Mouse (Mus musculus): ENCODE results near the gene Appl1. TPM values are rescaled to one million over a fixed set of nuclear protein-coding genes. Genes with fewer than 3 reads are reported as not detected.
"Not testable (repeated sequence)": the region's sequence is repeated elsewhere in the genome, so short reads cannot be mapped to it uniquely, and the experiment has no call there.

Appl1 gene
- polyA plus RNA-seq, 1 experiment = 24.5 TPM

DNA sequence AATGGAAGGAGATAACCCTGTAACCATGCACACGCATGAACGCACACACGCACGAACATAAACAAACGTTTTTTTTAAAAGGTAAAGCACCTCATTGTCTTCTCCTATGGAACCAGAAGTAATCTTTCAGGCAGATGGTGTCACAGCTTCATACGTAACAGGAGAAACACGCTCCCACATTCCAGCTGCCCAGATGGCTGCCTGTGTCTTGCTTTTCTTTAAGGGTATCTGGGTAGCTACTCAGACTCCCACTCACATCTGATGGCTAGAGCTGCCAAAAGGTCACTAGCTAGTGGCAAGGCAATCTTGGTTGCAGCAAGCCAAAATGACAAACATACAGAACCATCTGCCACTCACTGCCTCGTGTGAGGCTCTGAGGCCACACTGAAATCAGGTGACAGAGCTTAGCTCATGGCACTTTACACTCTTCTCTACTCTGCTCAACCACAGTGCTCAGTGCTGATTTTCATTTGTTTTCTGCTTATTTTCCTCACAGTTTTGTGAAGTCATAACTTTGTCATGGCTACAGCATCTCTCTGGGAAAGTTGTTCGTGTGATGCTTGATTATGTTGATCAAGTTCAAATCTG, 57.3 kb downstream of the Appl1 start:
- no peaks in the 10 kb centered on the region for H3K4me1 ChIP-seq (ENCODE audit: control insufficient read depth, insufficient read depth, low read length)
- no peak for TF ChIP-seq CTCF (IDR thresholded peaks at IDR 0.05; ENCODE audit: low read depth, low read length)
- no peak for TF ChIP-seq POLR2A (IDR thresholded peaks at IDR 0.05; ENCODE audit: borderline replicate concordance, low read depth, low read length)

DNA sequence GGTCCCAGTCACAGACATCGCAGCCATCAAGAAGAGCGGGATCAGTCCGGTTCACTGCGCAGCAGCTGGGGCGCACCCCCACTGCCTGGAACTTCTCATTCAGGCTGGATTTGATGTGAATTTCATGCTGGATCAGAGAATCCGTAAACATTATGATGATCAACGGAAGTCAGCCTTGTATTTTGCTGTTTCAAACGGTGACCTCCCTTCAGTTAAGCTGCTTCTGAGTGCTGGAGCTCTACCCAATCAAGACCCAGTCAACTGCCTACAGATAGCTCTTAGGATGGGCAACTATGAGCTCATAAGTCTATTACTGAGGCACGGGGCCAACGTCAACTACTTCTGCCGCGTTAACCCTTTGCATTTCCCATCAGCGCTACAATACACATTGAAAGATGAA, 59.2 kb downstream of the Appl1 start:
- Histone ChIP-seq H3K4me3 (ENCODE audit: insufficient read depth, low read length) (no peak overlapping the region), H3K27ac (ENCODE audit: insufficient read depth, low read depth, low read length) (no peak overlapping the region), H3K4me1 (ENCODE audit: control insufficient read depth, insufficient read depth, low read length) (no peaks in the 10 kb centered on the region)
- TF ChIP-seq CTCF (IDR thresholded peaks at IDR 0.05; ENCODE audit: low read depth, low read length) (no peak), POLR2A (IDR thresholded peaks at IDR 0.05; ENCODE audit: borderline replicate concordance, low read depth, low read length) (no peak)

More for the DNA sequence above, 57.3 kb downstream of the Appl1 start:
- H3K27ac ChIP-seq (ENCODE audit: insufficient read depth, low read depth, low read length) = no peak overlapping the region
- no peak overlapping the region for H3K4me3 ChIP-seq (ENCODE audit: insufficient read depth, low read length)

DNA sequence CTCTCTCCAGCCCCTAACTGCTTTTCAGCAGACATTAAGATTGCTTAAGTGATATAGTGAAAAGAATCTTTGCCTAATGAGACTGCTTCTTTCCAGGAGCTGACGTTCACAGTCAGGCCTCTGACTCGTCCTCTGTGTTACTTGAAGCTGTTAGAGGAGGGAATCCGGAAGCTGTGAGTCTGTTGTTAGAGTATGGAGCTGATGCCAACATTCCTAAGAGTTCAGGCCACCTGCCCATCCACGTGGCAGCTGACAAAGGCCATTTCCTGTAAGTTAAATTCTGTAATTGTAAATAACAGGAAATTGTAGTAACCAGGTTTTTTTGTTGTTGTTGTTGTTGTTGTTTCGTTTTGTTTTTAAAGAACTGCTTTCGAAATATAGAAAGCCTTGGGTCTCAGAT, 59.8 kb downstream of the Appl1 start:
- no peak overlapping the region for H3K4me3 ChIP-seq (ENCODE audit: insufficient read depth, low read length)
- H3K4me1 ChIP-seq (ENCODE audit: control insufficient read depth, insufficient read depth, low read length) = no peaks in the 10 kb centered on the region
- TF ChIP-seq POLR2A (IDR thresholded peaks at IDR 0.05; ENCODE audit: borderline replicate concordance, low read depth, low read length) (no peak), CTCF (IDR thresholded peaks at IDR 0.05; ENCODE audit: low read depth, low read length) (no peak)
- no peak overlapping the region for H3K27ac ChIP-seq (ENCODE audit: insufficient read depth, low read depth, low read length)

DNA sequence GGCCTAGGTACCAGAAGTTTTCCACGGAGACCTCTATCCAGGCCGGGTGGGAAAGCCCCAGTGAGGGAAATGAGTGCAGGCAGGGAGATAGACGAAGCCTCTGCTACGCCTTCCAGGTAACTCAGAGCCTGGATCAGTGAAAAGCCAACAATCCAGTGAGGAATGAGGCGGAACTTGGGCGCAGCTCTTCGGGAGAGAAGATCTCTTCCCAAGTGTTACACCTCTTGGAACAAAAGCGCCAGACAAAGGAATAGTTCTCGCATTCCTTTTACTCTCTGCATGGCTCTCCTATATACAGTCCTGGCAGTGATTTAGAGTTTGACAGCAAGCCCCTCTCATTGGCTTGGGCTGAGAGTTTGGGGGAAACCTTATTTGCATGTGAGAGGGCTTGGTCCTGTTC, 60.6 kb downstream of the Appl1 start:
- H3K4me1 ChIP-seq (ENCODE audit: control insufficient read depth, insufficient read depth, low read length); H3K27ac ChIP-seq (ENCODE audit: insufficient read depth, low read depth, low read length); H3K4me3 ChIP-seq (ENCODE audit: insufficient read depth, low read length): not testable (repeated sequence)

DNA sequence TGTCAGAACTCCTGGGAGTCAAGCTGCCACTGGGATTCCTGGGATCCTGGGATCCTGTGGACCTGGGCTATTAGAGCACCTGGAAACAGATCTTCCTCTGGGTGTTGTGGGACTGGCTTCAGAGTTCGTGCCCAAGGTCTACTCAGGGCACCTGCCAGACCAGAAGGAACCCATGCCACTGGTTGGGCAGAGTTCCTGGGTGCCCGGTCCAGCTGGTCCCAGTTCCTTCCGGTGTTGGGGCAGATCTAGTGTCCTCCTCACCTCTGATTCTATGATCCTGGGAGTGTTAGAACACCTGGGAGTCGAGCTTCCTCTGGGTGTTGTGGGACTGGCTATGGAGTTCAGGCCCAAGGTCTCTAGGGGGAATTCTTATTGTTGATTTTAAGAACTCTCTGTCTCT, 63.6 kb downstream of the Appl1 start:
- no peak overlapping the region for H3K27ac ChIP-seq (ENCODE audit: insufficient read depth, low read depth, low read length)
- no peak overlapping the region for H3K4me3 ChIP-seq (ENCODE audit: insufficient read depth, low read length)
- no peaks in the 10 kb centered on the region for H3K4me1 ChIP-seq (ENCODE audit: control insufficient read depth, insufficient read depth, low read length)
- TF ChIP-seq CTCF (IDR thresholded peaks at IDR 0.05; ENCODE audit: low read depth, low read length) = no peak
- no peak for TF ChIP-seq POLR2A (IDR thresholded peaks at IDR 0.05; ENCODE audit: borderline replicate concordance, low read depth, low read length)

DNA sequence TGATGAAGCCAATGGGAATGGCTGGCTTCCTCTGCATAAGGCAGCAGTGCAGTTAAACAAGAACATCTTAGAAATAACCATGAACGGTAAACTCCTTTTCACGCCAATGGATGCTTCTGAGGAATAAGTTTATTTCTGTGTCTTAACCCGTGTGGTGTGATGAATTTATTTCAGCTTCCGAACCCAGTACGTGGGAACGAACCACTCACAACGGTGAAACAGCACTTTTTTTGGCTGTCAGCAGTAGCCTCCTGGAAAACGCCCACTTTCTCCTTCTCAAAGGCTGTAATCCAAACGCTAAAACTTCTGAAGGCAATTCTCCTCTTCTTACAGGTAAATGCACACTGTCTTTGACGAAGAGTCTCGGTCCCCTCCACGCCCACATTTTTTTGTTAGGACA, 70.1 kb downstream of the Appl1 start:
- Histone ChIP-seq H3K27ac (ENCODE audit: insufficient read depth, low read depth, low read length) (no peak overlapping the region), H3K4me1 (ENCODE audit: control insufficient read depth, insufficient read depth, low read length) (no peaks in the 10 kb centered on the region), H3K4me3 (ENCODE audit: insufficient read depth, low read length) (no peak overlapping the region)
- TF ChIP-seq POLR2A (IDR thresholded peaks at IDR 0.05; ENCODE audit: borderline replicate concordance, low read depth, low read length) (no peak), CTCF (IDR thresholded peaks at IDR 0.05; ENCODE audit: low read depth, low read length) (no peak)

DNA sequence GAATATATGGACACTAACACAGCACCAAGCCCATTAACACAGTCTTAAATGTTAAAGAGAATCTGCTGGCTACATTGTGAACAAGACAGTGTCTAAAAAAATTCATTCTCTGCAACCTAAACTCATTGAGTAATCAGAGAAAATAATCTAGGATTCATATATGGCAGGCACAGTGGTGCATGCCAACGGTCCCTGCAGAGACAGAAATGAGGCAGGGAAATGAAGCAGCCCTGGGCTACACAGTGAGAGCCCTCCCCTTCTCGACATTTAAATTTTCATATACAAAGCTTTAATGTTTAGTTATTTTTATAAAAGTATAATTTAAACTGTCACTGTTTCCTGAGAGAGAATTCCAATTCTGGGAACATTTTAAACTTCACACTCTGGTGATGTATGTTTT, 71.5 kb downstream of the Appl1 start:
- TF ChIP-seq CTCF (IDR thresholded peaks at IDR 0.05; ENCODE audit: low read depth, low read length) (no peak), POLR2A (IDR thresholded peaks at IDR 0.05; ENCODE audit: borderline replicate concordance, low read depth, low read length) (no peak)
- Histone ChIP-seq H3K4me1 (ENCODE audit: control insufficient read depth, insufficient read depth, low read length) (no peaks in the 10 kb centered on the region), H3K27ac (ENCODE audit: insufficient read depth, low read depth, low read length) (no peak overlapping the region), H3K4me3 (ENCODE audit: insufficient read depth, low read length) (no peak overlapping the region)

DNA sequence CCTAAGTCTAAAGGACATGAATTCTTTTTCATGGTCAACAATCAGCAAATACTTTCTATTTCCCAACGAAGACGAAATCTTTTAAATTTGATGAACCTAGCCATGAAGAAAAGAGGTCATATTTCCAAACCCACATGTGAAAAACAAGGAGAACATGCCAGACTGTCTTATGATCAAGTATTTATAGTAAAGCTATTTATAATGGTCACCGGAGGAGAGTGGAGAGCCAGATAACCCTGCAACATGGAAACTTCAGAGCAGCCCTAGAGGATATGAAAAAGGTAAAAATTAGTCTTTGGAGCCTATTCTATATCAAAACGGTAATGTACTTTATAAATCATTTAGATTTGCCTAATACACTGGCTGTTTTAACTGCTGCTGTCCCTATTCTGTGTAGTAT, 76.6 kb downstream of the Appl1 start, which contains the start of gene Asb14:
Gene Asb14 (plus strand): TSS at position 166 of the 400 bp plus-strand sequence.
- TF ChIP-seq CTCF (IDR thresholded peaks at IDR 0.05; ENCODE audit: low read depth, low read length) (no peak), POLR2A (IDR thresholded peaks at IDR 0.05; ENCODE audit: borderline replicate concordance, low read depth, low read length) (no peak)

DNA sequence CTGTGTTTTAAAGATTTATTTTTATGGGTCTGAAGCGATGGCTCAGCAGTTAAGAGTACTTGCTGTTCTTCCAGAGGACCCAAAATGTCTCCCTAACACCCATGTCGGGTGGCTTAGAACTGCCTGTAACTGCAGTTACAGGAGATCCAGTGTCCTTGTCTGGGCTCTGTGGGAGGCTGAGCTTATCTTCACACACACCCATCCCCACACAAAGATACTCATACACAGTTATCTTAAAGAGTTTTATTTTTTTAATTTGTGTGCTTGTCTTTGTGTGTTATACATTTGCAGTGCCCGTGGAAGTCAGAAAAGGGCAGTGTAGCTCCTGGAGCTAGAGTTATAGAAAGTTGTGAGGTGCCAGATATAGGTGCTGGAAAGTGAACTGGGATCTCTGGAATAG, 80.3 kb downstream of the Appl1 start:
- Histone ChIP-seq H3K4me1 (ENCODE audit: control insufficient read depth, insufficient read depth, low read length) (no peaks in the 10 kb centered on the region), H3K27ac (ENCODE audit: insufficient read depth, low read depth, low read length) (no peak overlapping the region), H3K4me3 (ENCODE audit: insufficient read depth, low read length) (no peak overlapping the region)
- TF ChIP-seq CTCF (IDR thresholded peaks at IDR 0.05; ENCODE audit: low read depth, low read length) (no peak), POLR2A (IDR thresholded peaks at IDR 0.05; ENCODE audit: borderline replicate concordance, low read depth, low read length) (no peak)

More for the DNA sequence above, 76.6 kb downstream of the Appl1 start, which contains the start of gene Asb14:
- no peaks in the 10 kb centered on the region for H3K4me1 ChIP-seq (ENCODE audit: control insufficient read depth, insufficient read depth, low read length)
- no peak within 1 kb of the TSS for H3K4me3 ChIP-seq (ENCODE audit: insufficient read depth, low read length)
- H3K27ac ChIP-seq (ENCODE audit: insufficient read depth, low read depth, low read length) = no peak within 1 kb of the TSS

DNA sequence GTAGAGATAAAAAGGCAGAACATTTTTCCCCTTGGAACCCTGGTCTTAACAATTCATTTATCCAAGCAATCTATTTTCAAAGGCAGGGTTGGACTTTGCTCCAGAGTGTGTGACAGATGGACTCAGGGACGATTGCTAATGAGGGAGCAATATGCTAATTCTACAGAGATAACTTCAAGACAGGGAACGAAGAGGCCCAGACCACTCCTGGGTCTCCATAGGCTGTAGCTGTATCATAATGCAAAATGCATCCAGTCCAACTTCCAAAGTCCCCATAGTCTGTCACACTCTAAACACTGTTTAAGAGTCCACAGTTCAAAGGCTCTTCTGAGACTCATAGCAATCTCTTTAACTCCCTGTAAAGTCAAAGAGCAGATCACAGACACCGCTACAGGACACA, 83.8 kb downstream of the Appl1 start:
- Histone ChIP-seq H3K4me1 (ENCODE audit: control insufficient read depth, insufficient read depth, low read length) (no peaks in the 10 kb centered on the region), H3K27ac (ENCODE audit: insufficient read depth, low read depth, low read length) (no peak overlapping the region), H3K4me3 (ENCODE audit: insufficient read depth, low read length) (no peak overlapping the region)
- TF ChIP-seq CTCF (IDR thresholded peaks at IDR 0.05; ENCODE audit: low read depth, low read length) (no peak), POLR2A (IDR thresholded peaks at IDR 0.05; ENCODE audit: borderline replicate concordance, low read depth, low read length) (no peak)

DNA sequence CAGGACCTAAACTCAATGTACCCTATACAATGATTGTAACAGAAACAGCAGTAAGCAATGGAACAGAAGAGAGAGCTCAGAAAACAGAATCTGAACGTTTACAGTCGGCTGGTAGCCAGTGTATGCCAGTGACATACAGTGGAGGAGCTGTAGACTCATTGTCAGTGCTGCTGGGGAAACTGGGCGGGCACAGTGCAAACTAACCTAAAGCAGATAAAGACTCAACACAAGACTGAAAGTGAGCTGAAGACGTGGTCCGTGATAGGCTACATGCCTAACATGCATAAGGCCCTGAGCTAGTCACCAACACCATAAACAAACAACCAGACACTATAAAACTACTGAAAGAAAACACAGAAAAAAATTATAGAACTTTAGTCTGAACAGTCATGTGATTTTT, 89.3 kb downstream of the Appl1 start:
- no peak for TF ChIP-seq POLR2A (IDR thresholded peaks at IDR 0.05; ENCODE audit: borderline replicate concordance, low read depth, low read length)
- TF ChIP-seq CTCF (IDR thresholded peaks at IDR 0.05; ENCODE audit: low read depth, low read length) = no peak
- no peak overlapping the region for H3K4me3 ChIP-seq (ENCODE audit: insufficient read depth, low read length)
- no peaks in the 10 kb centered on the region for H3K4me1 ChIP-seq (ENCODE audit: control insufficient read depth, insufficient read depth, low read length)
- H3K27ac ChIP-seq (ENCODE audit: insufficient read depth, low read depth, low read length) = no peak overlapping the region

All from bone marrow macrophage, adult 2 months (primary cell).